Mouse (Mus musculus) thymus, adult 2 months (tissue): Measurements from ENCODE around the gene Nceh1. TPM values are rescaled to one million over a fixed set of nuclear protein-coding genes. Genes with fewer than 3 reads are reported as not detected.

Experiments
- DNase-seq: peaks from one replicate; pipeline ENCODE4 v3.0.0; 2021
- H3K27ac ChIP-seq: fragments of 200-500 bp; 2 replicates; pipeline ENCODE4 v1.5.1; 2012; ENCODE audit warnings: low read length, control low read depth; ENCODE audit not compliant: control insufficient read depth, insufficient read depth
- H3K27me3 ChIP-seq: fragments of 200-500 bp; 2 replicates; pipeline ENCODE4 v1.6.1; 2012; ENCODE audit warnings: mild to moderate bottlenecking, low read length, moderate library complexity, mixed read lengths; ENCODE audit not compliant: control insufficient read depth, insufficient read depth
- H3K36me3 ChIP-seq: fragments of 200-500 bp; 2 replicates; pipeline ENCODE4 v1.6.1; 2012; ENCODE audit warnings: mild to moderate bottlenecking, low read length, moderate library complexity; ENCODE audit not compliant: control insufficient read depth, insufficient read depth
- H3K4me1 ChIP-seq: fragments of 200-500 bp; replicated peaks from 2 replicates; pipeline ENCODE4 v1.6.1; 2012; ENCODE audit warnings: low read length; ENCODE audit not compliant: control insufficient read depth, insufficient read depth
- H3K4me3 ChIP-seq: fragments of 200-500 bp; 2 replicates; pipeline ENCODE4 v1.5.1; 2012; ENCODE audit warnings: mild to moderate bottlenecking, low read length, control low read depth, moderate library complexity; ENCODE audit not compliant: control insufficient read depth, insufficient read depth
- CTCF ChIP-seq: fragments of 200-500 bp; IDR thresholded peaks from 2 replicates; pipeline ENCODE4 v1.5.1; 2012; ENCODE audit warnings: mild to moderate bottlenecking, control low read depth, low read length, moderate library complexity, borderline replicate concordance; ENCODE audit not compliant: control insufficient read depth, poor library complexity, insufficient read depth; ENCODE audit errors: extremely low read depth
- POLR2A ChIP-seq: fragments of 200-500 bp; IDR thresholded peaks from 2 replicates; pipeline ENCODE4 v1.6.1; 2012; ENCODE audit warnings: mild to moderate bottlenecking, low read length, control low read depth, moderate library complexity; ENCODE audit not compliant: control insufficient read depth, poor library complexity, insufficient read depth; ENCODE audit errors: extremely low read depth
- WGBS: fragments of 180-500 bp; shearing (Covaris S2); methylation state at CpG from one replicate; pipeline ENCODE4 v1.1.7; 2018; 5-methylcytosine and 5-hydroxymethylcytosine counted together
- polyA plus RNA-seq: library from polyadenylated mRNA; depleted of rRNA; stranded (reverse); fragments of >200 nt; gene quantifications from 2 replicates; pipeline ENCODE4 v1.2.3, GENCODE M21; 2012

Gene Nceh1
- polyA plus RNA-seq, 1 experiment, result 40.5 TPM

GRCm38 (mm10) chr3:27234976-27235375 lies 52.2 kb downstream of the Nceh1 start:
- no peak for DNase-seq
- no peaks in the 10 kb centered on the region for H3K4me1 ChIP-seq
- H3K27ac ChIP-seq, result no peak overlapping the region
- 76% methylated on average over 1 of the region's 1 CpGs for WGBS
- TF ChIP-seq POLR2A (no peak), CTCF (no peak)
- no peaks in the 10 kb centered on the region for H3K27me3 ChIP-seq
- no peaks in the 10 kb centered on the region for H3K36me3 ChIP-seq
- no peak overlapping the region for H3K4me3 ChIP-seq

GRCm38 (mm10) chr3:27237226-27237625 lies 54.5 kb downstream of the Nceh1 start:
- Histone ChIP-seq H3K27me3 (no peaks in the 10 kb centered on the region), H3K4me1 (no peaks in the 10 kb centered on the region), H3K36me3 (peaks cover 6% of the 10 kb centered on the region), H3K27ac (no peak overlapping the region), H3K4me3 (no peak overlapping the region)
- TF ChIP-seq POLR2A, result no peak
- DNase-seq, result peak; percentile 47
- 12% methylated on average over 2 of the region's 2 CpGs for WGBS

DNA sequence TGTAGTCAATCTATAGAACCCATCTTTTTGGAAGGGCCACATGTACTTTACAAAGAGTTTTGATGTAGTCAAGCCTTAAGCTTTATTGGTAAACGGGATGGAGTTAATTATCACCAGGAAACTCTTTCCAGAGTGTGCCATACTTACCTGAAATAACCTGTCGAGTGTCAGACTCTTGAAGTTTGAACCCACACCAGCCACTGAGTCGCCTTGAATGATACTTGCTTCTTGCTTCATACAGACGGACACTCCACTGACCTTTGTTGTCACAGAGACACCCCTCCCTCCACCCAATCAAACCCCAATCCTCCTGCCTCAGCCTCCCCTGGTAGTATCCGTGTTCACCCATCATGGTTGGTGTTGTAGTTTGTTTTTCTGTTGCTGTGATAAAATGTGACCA lies 55.8 kb downstream of the Nceh1 start:
- no peak for DNase-seq
- H3K27ac ChIP-seq, result no peak overlapping the region

DNA sequence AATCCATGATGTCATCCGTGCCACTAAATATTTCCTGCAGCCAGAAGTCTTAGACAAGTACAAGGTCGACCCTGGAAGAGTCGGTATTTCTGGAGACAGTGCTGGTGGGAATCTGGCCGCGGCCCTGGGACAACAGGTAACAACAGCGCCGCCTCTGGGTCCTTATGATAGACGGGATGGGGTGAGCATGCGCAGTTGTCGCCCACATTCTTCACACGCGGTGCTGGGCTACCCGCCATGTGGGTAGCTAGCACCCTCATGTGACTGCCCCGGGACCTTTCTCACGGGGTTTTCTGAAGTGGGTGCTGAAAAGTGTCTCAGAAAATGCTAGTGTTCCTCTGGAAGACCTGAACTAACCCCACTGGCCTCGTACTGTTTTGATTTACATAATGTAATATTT lies 56.8 kb downstream of the Nceh1 start:
- TF ChIP-seq POLR2A, result no peak
- TF ChIP-seq CTCF, result no peak
- no peaks in the 10 kb centered on the region for H3K27me3 ChIP-seq
- peaks cover 6% of the 10 kb centered on the region for H3K36me3 ChIP-seq
- no peak overlapping the region for H3K4me3 ChIP-seq
- H3K4me1 ChIP-seq, result no peaks in the 10 kb centered on the region
- DNase-seq, result no peak
- no peak overlapping the region for H3K27ac ChIP-seq
- 96% methylated on average over 16 of the region's 16 CpGs for WGBS

More for the DNA sequence above, 55.8 kb downstream of the Nceh1 start:
- Histone ChIP-seq H3K36me3 (peaks cover 6% of the 10 kb centered on the region), H3K4me1 (no peaks in the 10 kb centered on the region), H3K27me3 (no peaks in the 10 kb centered on the region), H3K4me3 (no peak overlapping the region)
- TF ChIP-seq POLR2A, result no peak
- TF ChIP-seq CTCF, result no peak
- 96% methylated on average over 5 of the region's 5 CpGs for WGBS

- Histone ChIP-seq H3K27me3 (no peaks in the 10 kb centered on the region), H3K36me3 (peaks cover 6% of the 10 kb centered on the region), H3K4me3 (no peak overlapping the region), H3K27ac (no peak overlapping the region), H3K4me1 (no peaks in the 10 kb centered on the region)
- WGBS, result 96% methylated on average over 9 of the region's 9 CpGs
- DNase-seq, result no peak
- TF ChIP-seq POLR2A (no peak), CTCF (no peak)
These were observed 59.1 kb downstream of the Nceh1 start for GRCm38 (mm10) chr3:27241864-27242263.

DNA sequence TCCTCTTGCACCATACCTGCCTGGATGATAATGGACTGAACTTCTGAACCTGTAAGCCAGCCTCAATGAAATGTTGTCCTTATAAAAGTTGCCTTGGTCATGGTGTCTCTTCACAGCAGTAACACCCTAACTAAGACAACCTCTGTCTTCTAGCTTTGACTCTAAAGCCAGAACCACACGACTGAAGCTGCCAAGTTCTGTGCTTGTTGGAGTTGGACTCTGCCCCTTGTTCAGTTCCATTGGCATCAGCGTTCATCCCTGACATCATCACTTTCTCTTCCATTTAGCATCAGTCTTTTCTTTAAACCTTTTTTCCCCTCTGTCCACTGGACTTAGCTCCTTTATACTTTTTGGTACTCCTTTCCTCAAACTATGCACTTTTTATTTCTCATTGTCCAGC lies 63.4 kb downstream of the Nceh1 start:
- DNase-seq, result no peak
- TF ChIP-seq CTCF (no peak), POLR2A (no peak)
- no peak overlapping the region for H3K4me3 ChIP-seq
- 96% methylated on average over 2 of the region's 2 CpGs for WGBS
- no peak overlapping the region for H3K27ac ChIP-seq
- no peaks in the 10 kb centered on the region for H3K4me1 ChIP-seq
- no peaks in the 10 kb centered on the region for H3K27me3 ChIP-seq
- H3K36me3 ChIP-seq, result peaks cover 6% of the 10 kb centered on the region

GRCm38 (mm10) chr3:27247785-27248184 lies 65.0 kb downstream of the Nceh1 start:
- H3K27ac ChIP-seq, result no peak overlapping the region
- H3K4me3 ChIP-seq, result no peak overlapping the region
- TF ChIP-seq CTCF (no peak), POLR2A (no peak)
- DNase-seq, result no peak
- no peaks in the 10 kb centered on the region for H3K4me1 ChIP-seq
- WGBS, result 91% methylated on average over 1 of the region's 1 CpGs
- no peaks in the 10 kb centered on the region for H3K36me3 ChIP-seq
- no peaks in the 10 kb centered on the region for H3K27me3 ChIP-seq

DNA sequence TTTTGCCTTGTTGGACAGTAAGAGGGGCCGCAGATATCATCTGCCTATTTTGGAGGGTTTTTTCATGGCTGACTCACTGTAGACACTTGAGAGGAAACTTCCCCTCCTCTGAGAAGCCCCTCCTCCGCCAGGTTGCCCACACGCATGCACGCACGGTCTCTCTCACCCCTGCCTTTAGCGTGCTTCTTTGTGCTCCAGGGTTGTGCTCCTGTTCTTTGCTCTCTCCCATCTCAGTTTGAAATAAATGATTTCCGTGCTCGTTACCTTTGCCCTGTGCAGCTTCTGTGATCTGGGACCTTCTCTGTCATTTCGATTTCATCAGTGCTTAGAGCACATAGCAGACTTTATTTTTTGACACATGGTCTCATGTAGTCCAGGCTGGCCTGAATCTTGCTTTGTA lies 66.3 kb downstream of the Nceh1 start:
- no peaks in the 10 kb centered on the region for H3K36me3 ChIP-seq
- H3K4me3 ChIP-seq, result no peak overlapping the region
- DNase-seq, result no peak
- H3K27ac ChIP-seq, result no peak overlapping the region
- no peaks in the 10 kb centered on the region for H3K4me1 ChIP-seq
- 94% methylated on average over 9 of the region's 9 CpGs for WGBS
- H3K27me3 ChIP-seq, result no peaks in the 10 kb centered on the region
- TF ChIP-seq CTCF, result no peak
- no peak for TF ChIP-seq POLR2A
